Mouse (Mus musculus) neural tube, embryonic 13.5 days (tissue): Measurements from ENCODE around the gene Vmn1r194. TPM values are rescaled to one million over a fixed set of nuclear protein-coding genes. Genes with fewer than 3 reads are reported as not detected.
"Not testable (repeated sequence)": the region's sequence is repeated elsewhere in the genome, so short reads cannot be mapped to it uniquely, and the experiment has no call there.

Experiments used
- ATAC-seq: fragments of 200-750 bp; cut with Nextera tagmentation; 2 replicates; pipeline ENCODE4 v1.8.0; 2017; ENCODE audit warnings: low read depth, mild to moderate bottlenecking, moderate TSS enrichment, moderate library complexity
- H3K27ac ChIP-seq: fragments of 300-500 bp; sonication (generic); replicated peaks from 2 replicates; pipeline ENCODE4 v1.5.1; 2015; ENCODE audit warnings: moderate library complexity, mild to moderate bottlenecking, inconsistent platforms
- H3K27me3 ChIP-seq: fragments of 300-500 bp; sonication (generic); 2 replicates; pipeline ENCODE4 v1.6.1; 2015; ENCODE audit warnings: mild to moderate bottlenecking, inconsistent platforms
- H3K36me3 ChIP-seq: fragments of 300-500 bp; sonication (generic); 2 replicates; pipeline ENCODE4 v1.6.1; 2015; ENCODE audit warnings: mild to moderate bottlenecking, inconsistent platforms
- H3K4me1 ChIP-seq: fragments of 300-500 bp; sonication (generic); replicated peaks from 2 replicates; pipeline ENCODE4 v1.6.1; 2015; ENCODE audit warnings: inconsistent platforms
- H3K4me2 ChIP-seq: fragments of 300-500 bp; sonication (generic); 2 replicates; pipeline ENCODE4 v1.6.1; 2015; ENCODE audit warnings: inconsistent platforms, mild to moderate bottlenecking, moderate library complexity
- H3K4me3 ChIP-seq: fragments of 300-500 bp; sonication (generic); 2 replicates; pipeline ENCODE4 v1.5.1; 2015; ENCODE audit warnings: mild to moderate bottlenecking, inconsistent platforms
- H3K9ac ChIP-seq: fragments of 300-500 bp; sonication (generic); 2 replicates; pipeline ENCODE4 v1.6.1; 2015; ENCODE audit warnings: moderate library complexity, mild to moderate bottlenecking, inconsistent platforms
- H3K9me3 ChIP-seq: fragments of 300-500 bp; sonication (generic); 2 replicates; pipeline ENCODE4 v1.6.1; 2016; ENCODE audit warnings: inconsistent platforms
- WGBS: fragments of 180-500 bp; shearing (Covaris S2); methylation state at CpG from one replicate; pipeline ENCODE4 v1.1.7; 2015; 5-methylcytosine and 5-hydroxymethylcytosine counted together
- microRNA-seq: library from miRNA; unstranded; fragments of <30 nt; microRNA quantifications from one replicate; pipeline ENCODE4, GENCODE M21; 2016
- polyA plus RNA-seq: library from polyadenylated mRNA; unstranded; fragments of >200 nt; fragmentation: Nextera tagmentation; extraction: Ambion mirVana; gene quantifications from 2 replicates; pipeline ENCODE4 v1.2.1, GENCODE M21; 2015

Vmn1r194 gene
- polyA plus RNA-seq = not detected in 2 replicates

DNA sequence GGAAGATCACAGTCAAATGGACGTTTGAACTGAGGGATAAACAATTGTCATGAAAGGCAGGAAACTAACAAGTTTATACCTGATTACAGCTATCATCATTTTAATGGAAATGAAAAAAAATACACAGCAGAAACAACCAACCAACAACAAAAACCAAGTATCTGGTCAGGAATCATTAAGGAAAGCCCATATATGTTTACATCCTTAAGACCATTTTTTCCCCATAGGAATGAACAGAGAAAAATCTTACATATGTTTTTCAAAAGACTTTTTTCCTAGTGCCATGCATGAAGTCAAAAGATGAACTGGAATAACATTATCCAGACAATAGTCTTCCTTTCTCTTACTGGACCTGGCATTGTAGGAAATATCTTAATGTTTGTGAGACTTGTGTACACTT, at the start of gene Vmn1r194:
TSS of gene Vmn1r194 (plus strand) at position 301 of the 400 bp plus-strand sequence.
- Histone ChIP-seq H3K4me2 (no peak within 1 kb of the TSS), H3K9ac (no peak within 1 kb of the TSS), H3K4me1 (no peaks in the 10 kb centered on the region), H3K4me3 (no peak within 1 kb of the TSS), H3K9me3 (no peaks in the 10 kb centered on the region), H3K27ac (no peak within 1 kb of the TSS), H3K27me3 (no peaks in the 10 kb centered on the region), H3K36me3 (no peaks in the 10 kb centered on the region)
- no peak for ATAC-seq
- 71% methylated on average over 1 of the region's 1 CpGs for WGBS

- H3K27ac ChIP-seq, H3K9ac ChIP-seq, H3K27me3 ChIP-seq, H3K4me2 ChIP-seq, H3K9me3 ChIP-seq, ATAC-seq, H3K4me1 ChIP-seq, H3K4me3 ChIP-seq, H3K36me3 ChIP-seq: not testable (repeated sequence)
- 84% methylated on average over 1 of the region's 1 CpGs for WGBS
Measured at GRCm38 (mm10) chr13:22223060-22223459, 21.0 kb upstream of the Vmn1r194 start, which contains the start of gene Vmn1r193. Vmn1r193 (minus strand) TSS chr13:22223160.

- not testable (repeated sequence) for H3K27me3 ChIP-seq, H3K4me1 ChIP-seq, H3K9ac ChIP-seq, H3K9me3 ChIP-seq, H3K4me3 ChIP-seq, H3K36me3 ChIP-seq, H3K4me2 ChIP-seq, H3K27ac ChIP-seq, ATAC-seq
- 94% methylated on average over 1 of the region's 1 CpGs for WGBS
Measured at GRCm38 (mm10) chr13:22270222-22270621, 26.2 kb downstream of the Vmn1r194 start, which contains the start of gene Vmn1r195. Vmn1r195 (plus strand) TSS chr13:22270522.

DNA sequence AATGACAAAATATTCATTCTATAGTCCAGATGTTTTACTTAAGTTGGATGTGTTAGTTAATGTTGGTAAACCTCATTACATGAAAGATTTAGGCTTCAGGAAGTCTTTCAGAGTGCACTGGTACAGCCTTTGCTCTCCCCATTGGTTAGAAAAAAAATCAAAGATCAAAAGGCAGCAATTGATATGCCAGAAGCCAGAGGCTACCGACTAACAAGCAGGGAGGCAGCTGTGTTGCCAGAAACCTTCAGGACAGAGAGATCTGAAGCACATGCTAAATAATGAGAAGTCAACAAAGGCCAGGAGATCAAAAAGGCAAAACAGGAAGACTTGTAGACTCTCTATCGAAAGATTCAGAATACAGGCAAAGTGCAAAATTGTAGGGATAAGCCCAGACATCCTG, 27.7 kb downstream of the Vmn1r194 start:
- Histone ChIP-seq H3K9ac (no peak overlapping the region), H3K4me3 (no peak overlapping the region), H3K4me2 (no peak overlapping the region), H3K4me1 (no peaks in the 10 kb centered on the region), H3K27me3 (no peaks in the 10 kb centered on the region), H3K36me3 (no peaks in the 10 kb centered on the region), H3K9me3 (no peaks in the 10 kb centered on the region), H3K27ac (no peak overlapping the region)
- ATAC-seq = no peak
- 49% methylated on average over 2 of the region's 2 CpGs for WGBS

- H3K36me3 ChIP-seq = no peaks in the 10 kb centered on the region
- H3K27me3 ChIP-seq = no peaks in the 10 kb centered on the region
- H3K27ac ChIP-seq = no peak overlapping the region
- H3K4me2 ChIP-seq = no peak overlapping the region
- H3K4me1 ChIP-seq = no peaks in the 10 kb centered on the region
- no peak overlapping the region for H3K9ac ChIP-seq
- no peaks in the 10 kb centered on the region for H3K9me3 ChIP-seq
- ATAC-seq = no peak
- WGBS = 84% methylated on average over 2 of the region's 2 CpGs
- H3K4me3 ChIP-seq = no peak overlapping the region
Measured at GRCm38 (mm10) chr13:22284578-22284977, 40.6 kb downstream of the Vmn1r194 start.

DNA sequence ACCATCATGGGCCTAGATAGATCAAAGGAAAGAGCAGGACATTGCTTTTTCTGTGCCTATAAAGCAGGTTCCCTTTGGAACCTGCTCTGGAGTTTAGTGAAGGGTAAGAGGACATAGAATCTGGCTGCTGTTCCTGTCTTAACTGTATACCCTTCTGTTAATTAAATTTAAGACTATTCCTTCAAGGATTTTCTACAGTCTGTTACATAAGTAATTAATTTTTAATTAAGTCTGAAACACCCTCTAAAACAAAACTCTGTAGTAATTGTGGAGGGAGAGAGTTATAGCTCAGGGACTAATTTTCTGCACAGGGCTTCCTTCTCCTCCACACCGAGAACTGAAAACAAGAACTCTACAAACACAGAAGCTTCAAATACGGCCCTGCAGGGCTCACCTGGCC, 45.6 kb downstream of the Vmn1r194 start, which contains the start of gene Vmn1r196:
TSS of gene Vmn1r196 (plus strand) at position 301 of the 400 bp plus-strand sequence.
- ATAC-seq = no peak
- no peaks in the 10 kb centered on the region for H3K27me3 ChIP-seq
- no peaks in the 10 kb centered on the region for H3K4me1 ChIP-seq
- no peak within 1 kb of the TSS for H3K4me3 ChIP-seq
- no peaks in the 10 kb centered on the region for H3K36me3 ChIP-seq
- no peaks in the 10 kb centered on the region for H3K9me3 ChIP-seq
- WGBS = 75% methylated on average over 2 of the region's 2 CpGs
- no peak within 1 kb of the TSS for H3K9ac ChIP-seq
- H3K4me2 ChIP-seq = no peak within 1 kb of the TSS
- no peak within 1 kb of the TSS for H3K27ac ChIP-seq

Small RNA genes lying within 50 kb of the gene (microRNA-seq; reads per million reads assigned to microRNA genes)
- gene Gm23282 = not detected
- gene Gm25084 = not detected

Other genes starting within 250 kb of the Vmn1r194 start
- 0.17 and 0.18 TPM in 2 replicates for gene Prss16, start 234.5 kb upstream of the Vmn1r194 start, polyA plus RNA-seq
- gene Hist1h2ah, start 208.6 kb upstream of the Vmn1r194 start, polyA plus RNA-seq = 1.7 TPM in 1 of 2 replicates, not detected in the other
- gene Hist1h2bk, start 208.3 kb upstream of the Vmn1r194 start, polyA plus RNA-seq = 2.5 and 3.8 TPM in 2 replicates
- gene Hist1h4i, start 202.9 kb upstream of the Vmn1r194 start, polyA plus RNA-seq = 8.8 and 10.1 TPM in 2 replicates
- gene Hist1h2ag, start 201.3 kb upstream of the Vmn1r194 start, polyA plus RNA-seq = 8.4 and 11.4 TPM in 2 replicates
- gene Hist1h2bj, start 201.0 kb upstream of the Vmn1r194 start, polyA plus RNA-seq = 2.7 and 3.3 TPM in 2 replicates
- gene Vmn1r188, start 159.8 kb upstream of the Vmn1r194 start, polyA plus RNA-seq = not detected in 2 replicates
- not detected in 2 replicates for gene Vmn1r189, start 138.4 kb upstream of the Vmn1r194 start, polyA plus RNA-seq
- gene Vmn1r191, start 60.2 kb upstream of the Vmn1r194 start, polyA plus RNA-seq = not detected in 2 replicates
- gene Vmn1r192, start 53.1 kb upstream of the Vmn1r194 start, polyA plus RNA-seq = not detected in 2 replicates
- not detected in 2 replicates for gene Vmn1r193, start 21.1 kb upstream of the Vmn1r194 start, polyA plus RNA-seq
- gene Vmn1r195, start 26.3 kb downstream of the Vmn1r194 start, polyA plus RNA-seq = not detected in 2 replicates
- gene Vmn1r196, start 45.7 kb downstream of the Vmn1r194 start, polyA plus RNA-seq = not detected in 2 replicates
- gene Vmn1r197, start 80.4 kb downstream of the Vmn1r194 start, polyA plus RNA-seq = not detected in 2 replicates
- not detected in 2 replicates for gene Vmn1r198, start 106.1 kb downstream of the Vmn1r194 start, polyA plus RNA-seq
- gene Vmn1r199, start 135.6 kb downstream of the Vmn1r194 start, polyA plus RNA-seq = not detected in 2 replicates
- not detected in 2 replicates for gene Vmn1r200, start 146.2 kb downstream of the Vmn1r194 start, polyA plus RNA-seq
- not detected in 2 replicates for gene Vmn1r201, start 227.7 kb downstream of the Vmn1r194 start, polyA plus RNA-seq